Mouse (Mus musculus) myocyte (in vitro differentiated cells): Measurements from ENCODE around the gene Gm20431. TPM values are rescaled to one million over a fixed set of nuclear protein-coding genes. Genes with fewer than 3 reads are reported as not detected.
A peak's percentile ranks its signal among the peaks of the same experiment; 100 is the strongest.

Experiments
- H3K27me3 ChIP-seq: one replicate; pipeline ENCODE4 v1.6.1; 2011; ENCODE audit not compliant: control insufficient read depth, insufficient read depth, insufficient read length
- H3K36me3 ChIP-seq: one replicate; pipeline ENCODE4 v1.6.1; 2011; ENCODE audit not compliant: control insufficient read depth, insufficient read depth
- H3K4me2 ChIP-seq: one replicate; pipeline ENCODE4 v1.6.1; 2011; ENCODE audit warnings: low read depth, control low read depth
- H3K4me3 ChIP-seq: one replicate; pipeline ENCODE4 v1.5.1; 2011; ENCODE audit warnings: mild to moderate bottlenecking, control low read depth, moderate library complexity
- H3K79me2 ChIP-seq: one replicate; pipeline ENCODE4 v1.6.1; 2011; ENCODE audit not compliant: control insufficient read depth, insufficient read depth
- H3ac ChIP-seq: one replicate; pipeline ENCODE4 v1.6.1; 2011; ENCODE audit not compliant: control insufficient read depth, insufficient read length
- CEBPB ChIP-seq: IDR thresholded peaks from 2 replicates; pipeline ENCODE4 v1.6.1; 2011; ENCODE audit warnings: mild to moderate bottlenecking, moderate library complexity; ENCODE audit not compliant: poor library complexity, insufficient read depth, severe bottlenecking
- E2F4 ChIP-seq: IDR thresholded peaks from one replicate; pipeline ENCODE4 v1.6.1; 2011; ENCODE audit warnings: mild to moderate bottlenecking, control low read depth, moderate library complexity; ENCODE audit not compliant: insufficient read depth
- MAX ChIP-seq: IDR thresholded peaks from one replicate; pipeline ENCODE4 v1.6.1; 2011; ENCODE audit warnings: low read depth, mild to moderate bottlenecking, control low read depth
- MYOD1 ChIP-seq, 3 experiments: IDR thresholded peaks; one replicate each; pipeline ENCODE4 v1.6.1; 2011; ENCODE audit warnings: control low read depth in 2 of 3, low read depth in 2 of 3, mild to moderate bottlenecking in 2 of 3, moderate library complexity in 1 of 3; ENCODE audit not compliant: insufficient read length in 2 of 3, control insufficient read depth in 1 of 3
- MYOG ChIP-seq, 3 experiments: IDR thresholded peaks; one replicate each; pipeline ENCODE4 v1.6.1; 2011; ENCODE audit warnings: control low read depth in 2 of 3, low read depth in 2 of 3, mild to moderate bottlenecking in 2 of 3; ENCODE audit not compliant: insufficient read length in 2 of 3, control insufficient read depth in 1 of 3, insufficient read depth in 1 of 3
- POLR2A ChIP-seq: IDR thresholded peaks from one replicate; pipeline ENCODE4 v1.6.1; 2011; ENCODE audit warnings: low read depth, mild to moderate bottlenecking, control low read depth, moderate library complexity; ENCODE audit not compliant: insufficient read length
- POLR2AphosphoS2 ChIP-seq: IDR thresholded peaks from one replicate; pipeline ENCODE4 v1.6.1; 2011; ENCODE audit warnings: low read depth, control low read depth; ENCODE audit not compliant: insufficient read length
- REST ChIP-seq: IDR thresholded peaks from one replicate; pipeline ENCODE4 v1.6.1; 2011; ENCODE audit warnings: mild to moderate bottlenecking, control low read depth, moderate library complexity; ENCODE audit not compliant: insufficient read depth, insufficient read length
- SRF ChIP-seq: IDR thresholded peaks from one replicate; pipeline ENCODE4 v1.6.1; 2011; ENCODE audit warnings: low read depth; ENCODE audit not compliant: control insufficient read depth, insufficient read length
- TCF12 ChIP-seq: IDR thresholded peaks from one replicate; pipeline ENCODE4 v1.6.1; 2011; ENCODE audit warnings: mild to moderate bottlenecking, control low read depth; ENCODE audit not compliant: poor library complexity, insufficient read depth, severe bottlenecking
- TCF3 ChIP-seq: IDR thresholded peaks from one replicate; pipeline ENCODE4 v1.6.1; 2011; ENCODE audit warnings: low read depth, control low read depth; ENCODE audit not compliant: insufficient read length
- USF1 ChIP-seq: IDR thresholded peaks from one replicate; pipeline ENCODE4 v1.6.1; 2011; ENCODE audit warnings: low read depth, mild to moderate bottlenecking, control low read depth, moderate library complexity
- polyA plus RNA-seq: library from polyadenylated mRNA; unstranded; fragments of >200 nt; fragmentation: generic; extraction: Trizol; gene quantifications from one replicate; pipeline ENCODE4 v1.2.1, GENCODE M21; 2012; ENCODE audit warnings: missing spikeins

Gene Gm20431
- polyA plus RNA-seq, 1 experiment, result 9.2 TPM

GRCm38 (mm10) chr2:167689501-167690218 is 28.4 kb upstream of the Gm20431 start, which contains the start of gene Tmem189:
Gene Tmem189, minus strand, starts transcription at chr2:167689822.
- Histone ChIP-seq H3K27me3 (no peaks in the 10 kb centered on the region), H3K4me2 (peak within 1 kb of the TSS; percentile 91), H3K4me3 (peak within 1 kb of the TSS; percentile 95), H3K36me3 (peaks cover 13% of the 10 kb centered on the region), H3ac (peak within 1 kb of the TSS; percentile 97), H3K79me2 (peaks cover 28% of the 10 kb centered on the region)
- TF ChIP-seq TCF3 (peak; percentile 10), REST (no peak), E2F4 (no peak), POLR2A (peak; percentile 90), CEBPB (peak; percentile 98), MYOD1 (IDR thresholded peaks at IDR 0.05; ENCODE audit: control insufficient read depth in 1 of 3, insufficient read length in 2 of 3, low read depth in 2 of 3) (peak in 2 of 3 experiments; percentile 83 to 88), TCF12 (no peak), MAX (peak; percentile 92), SRF (no peak), MYOG (IDR thresholded peaks at IDR 0.05; ENCODE audit: control insufficient read depth in 1 of 3, insufficient read depth in 1 of 3, insufficient read length in 2 of 3, low read depth in 2 of 3) (peak in 2 of 3 experiments; percentile 64 to 77), USF1 (no peak), POLR2AphosphoS2 (peak; percentile 93)

GRCm38 (mm10) chr2:167688498-167689451 is 27.5 kb upstream of the Gm20431 start, which contains the start of gene Cebpb:
Gene Cebpb, plus strand, starts transcription at chr2:167688915.
- Histone ChIP-seq H3K4me2 (peak within 1 kb of the TSS; percentile 60), H3K27me3 (no peaks in the 10 kb centered on the region), H3K4me3 (peak within 1 kb of the TSS; percentile 95), H3K36me3 (peaks cover 13% of the 10 kb centered on the region), H3K79me2 (peaks cover 28% of the 10 kb centered on the region), H3ac (peak within 1 kb of the TSS; percentile 97)
- TF ChIP-seq POLR2AphosphoS2 (peak; percentile 95), TCF12 (no peak), CEBPB (no peak), POLR2A (peak; percentile 98), MYOD1 (IDR thresholded peaks at IDR 0.05; ENCODE audit: control insufficient read depth in 1 of 3, insufficient read length in 2 of 3, low read depth in 2 of 3) (peak in 1 of 3 experiments; percentile 8), SRF (no peak), TCF3 (peak; percentile 44), E2F4 (no peak), USF1 (no peak), MYOG (IDR thresholded peaks at IDR 0.05; ENCODE audit: control insufficient read depth in 1 of 3, insufficient read depth in 1 of 3, insufficient read length in 2 of 3, low read depth in 2 of 3) (peak in 1 of 3 experiments; percentile 15), MAX (no peak), REST (no peak)

GRCm38 (mm10) chr2:167688126-167688497 is 26.8 kb upstream of the Gm20431 start:
- H3K4me2 ChIP-seq, result peak overlapping the region; percentile 60
- H3ac ChIP-seq, result peak overlapping the region; percentile 97
- H3K4me3 ChIP-seq, result peak overlapping the region; percentile 95
- H3K27me3 ChIP-seq, result no peaks in the 10 kb centered on the region
- TF ChIP-seq POLR2A (no peak), MYOD1 (IDR thresholded peaks at IDR 0.05; ENCODE audit: control insufficient read depth in 1 of 3, insufficient read length in 2 of 3, low read depth in 2 of 3) (peak in 1 of 3 experiments; percentile 56)
- peaks cover 28% of the 10 kb centered on the region for H3K79me2 ChIP-seq
- peaks cover 13% of the 10 kb centered on the region for H3K36me3 ChIP-seq

GRCm38 (mm10) chr2:167687651-167688101 is 26.4 kb upstream of the Gm20431 start:
- Histone ChIP-seq H3K4me2 (no peak overlapping the region), H3K36me3 (peaks cover 13% of the 10 kb centered on the region), H3K4me3 (peak overlapping the region; percentile 95), H3K79me2 (peaks cover 28% of the 10 kb centered on the region), H3ac (no peak overlapping the region), H3K27me3 (no peaks in the 10 kb centered on the region)
- no peak for TF ChIP-seq POLR2AphosphoS2
- TF ChIP-seq MYOG (IDR thresholded peaks at IDR 0.05; ENCODE audit: control insufficient read depth in 1 of 3, insufficient read depth in 1 of 3, insufficient read length in 2 of 3, low read depth in 2 of 3), result no peak
- no peak for TF ChIP-seq MAX
- TF ChIP-seq E2F4, result no peak
- TF ChIP-seq USF1, result no peak
- TF ChIP-seq POLR2A, result no peak
- no peak for TF ChIP-seq TCF3
- TF ChIP-seq SRF, result no peak
- no peak for TF ChIP-seq TCF12
- TF ChIP-seq REST, result no peak
- TF ChIP-seq CEBPB, result no peak
- no peak for TF ChIP-seq MYOD1 (IDR thresholded peaks at IDR 0.05; ENCODE audit: control insufficient read depth in 1 of 3, insufficient read length in 2 of 3, low read depth in 2 of 3)
